Mouse (Mus musculus) hindbrain, embryonic 10.5 days (tissue): ENCODE measurements around the gene Ddx19b. TPM values are rescaled to one million over a fixed set of nuclear protein-coding genes. Genes with fewer than 3 reads are reported as not detected.
"Not testable (repeated sequence)": the region's sequence is repeated elsewhere in the genome, so short reads cannot be mapped to it uniquely, and the experiment has no call there.

Source experiments
- DNase-seq: peaks from one replicate; pipeline ENCODE4 v3.0.0-alpha.2; 2017; ENCODE audit warnings: low spot score
- H3K27ac ChIP-seq: fragments of 300-500 bp; sonication (generic); 2 replicates; pipeline ENCODE4 v1.5.1; 2016; ENCODE audit warnings: mild to moderate bottlenecking, moderate library complexity
- H3K27me3 ChIP-seq: fragments of 300-500 bp; sonication (generic); 2 replicates; pipeline ENCODE4 v1.6.1; 2016; ENCODE audit warnings: mild to moderate bottlenecking; ENCODE audit not compliant: poor library complexity, insufficient read depth, severe bottlenecking
- H3K36me3 ChIP-seq: fragments of 300-500 bp; sonication (generic); 2 replicates; pipeline ENCODE4 v1.6.1; 2016; ENCODE audit warnings: mild to moderate bottlenecking, moderate library complexity
- H3K4me1 ChIP-seq: fragments of 300-500 bp; sonication (generic); replicated peaks from 2 replicates; pipeline ENCODE4 v1.6.1; 2016; ENCODE audit warnings: mild to moderate bottlenecking
- H3K4me3 ChIP-seq: fragments of 300-500 bp; sonication (generic); 2 replicates; pipeline ENCODE4 v1.5.1; 2016; ENCODE audit warnings: mild to moderate bottlenecking, moderate library complexity
- H3K9me3 ChIP-seq: fragments of 300-500 bp; sonication (generic); 2 replicates; pipeline ENCODE4 v1.6.1; 2016; ENCODE audit warnings: mild to moderate bottlenecking, moderate library complexity
- WGBS: fragments of 180-500 bp; shearing (Covaris S2); methylation state at CpG from one replicate; pipeline ENCODE4 v1.1.7; 2016; 5-methylcytosine and 5-hydroxymethylcytosine counted together
- polyA plus RNA-seq: library from polyadenylated mRNA; unstranded; fragments of >200 nt; fragmentation: Nextera tagmentation; extraction: Ambion mirVana; gene quantifications from 2 replicates; pipeline ENCODE4 v1.2.1, GENCODE M21; 2016

Gene Ddx19b
- polyA plus RNA-seq, 1 experiment from 2014 or later: 8.0 TPM

DNA sequence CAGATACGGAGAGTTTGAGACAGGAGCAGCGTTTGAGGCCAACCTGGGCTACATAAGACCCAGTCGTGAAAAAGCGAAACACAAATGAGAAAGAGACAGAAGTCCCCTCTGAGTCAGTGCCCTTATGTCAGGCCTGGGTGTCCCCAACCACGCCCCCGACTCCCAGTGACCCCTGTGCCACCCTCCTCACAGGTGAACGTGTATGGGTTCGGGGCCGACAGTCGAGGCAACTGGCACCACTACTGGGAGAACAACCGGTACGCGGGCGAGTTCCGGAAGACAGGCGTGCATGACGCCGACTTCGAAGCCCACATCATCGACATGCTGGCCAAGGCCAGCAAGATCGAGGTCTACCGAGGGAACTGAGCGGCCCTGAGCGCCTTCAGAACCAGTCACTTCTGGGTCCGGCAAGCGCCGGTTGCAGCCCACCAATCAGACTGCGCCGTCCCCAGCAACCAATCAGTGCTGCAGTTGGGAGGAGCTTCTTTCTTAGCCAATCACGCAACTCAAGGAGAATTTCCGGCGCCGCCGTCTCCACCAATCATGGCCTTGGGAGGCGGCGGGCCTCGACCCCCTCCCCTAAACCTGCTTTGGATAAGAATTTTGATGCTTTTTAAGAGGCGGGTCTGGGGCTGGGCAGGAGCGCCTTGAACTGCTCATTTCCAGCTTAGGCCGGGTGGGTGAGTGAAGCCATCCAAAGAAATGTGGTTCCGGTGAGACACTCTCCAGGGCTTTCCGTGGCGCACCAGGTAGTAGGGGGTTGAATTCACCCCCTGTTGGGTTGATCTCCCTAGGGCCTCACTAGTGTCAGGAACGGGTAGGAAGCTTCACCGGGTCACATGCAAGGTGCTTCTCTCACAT, 61.4 kb downstream of the Ddx19b start:
- WGBS: 6% methylated on average over 45 of the region's 45 CpGs
- no peaks in the 10 kb centered on the region for H3K9me3 ChIP-seq
- H3K4me1 ChIP-seq: peaks cover 16% of the 10 kb centered on the region
- peak overlapping the region; percentile 67 for H3K4me3 ChIP-seq
- peak overlapping the region; percentile 87 for H3K27ac ChIP-seq
- peak; percentile 93 for DNase-seq
- H3K36me3 ChIP-seq: peaks cover 67% of the 10 kb centered on the region
- H3K27me3 ChIP-seq: no peaks in the 10 kb centered on the region

- no peak overlapping the region for H3K27ac ChIP-seq
- H3K4me1 ChIP-seq: peaks cover 16% of the 10 kb centered on the region
- 87% methylated on average over 9 of the region's 9 CpGs for WGBS
- no peak overlapping the region for H3K4me3 ChIP-seq
- H3K9me3 ChIP-seq: no peaks in the 10 kb centered on the region
- DNase-seq: no peak
- H3K27me3 ChIP-seq: no peaks in the 10 kb centered on the region
- peaks cover 64% of the 10 kb centered on the region for H3K36me3 ChIP-seq
These were observed 64.2 kb downstream of the Ddx19b start for GRCm38 (mm10) chr8:110967326-110967725.

DNA sequence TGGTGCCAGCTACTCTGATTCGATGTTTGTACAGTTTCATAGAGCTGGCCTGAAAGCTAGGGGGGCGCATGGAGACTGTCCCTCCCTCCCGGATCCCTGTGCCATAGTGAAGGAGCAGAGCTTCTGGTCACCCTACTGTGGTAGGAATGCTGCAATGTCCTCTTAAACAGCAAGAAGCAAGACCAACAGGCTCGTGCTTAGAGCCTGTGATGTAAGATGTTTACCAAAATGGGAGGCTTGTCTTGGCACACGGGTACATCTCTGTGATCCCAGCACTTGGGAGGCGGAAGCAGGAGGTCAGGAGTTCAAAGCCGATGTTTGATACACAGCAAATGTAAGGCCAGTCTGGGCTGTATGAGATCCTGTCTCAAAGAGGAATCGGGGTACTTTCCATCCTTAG, 65.0 kb downstream of the Ddx19b start:
- no peak overlapping the region for H3K27ac ChIP-seq
- H3K27me3 ChIP-seq: no peaks in the 10 kb centered on the region
- H3K4me3 ChIP-seq: no peak overlapping the region
- 92% methylated on average over 8 of the region's 8 CpGs for WGBS
- H3K9me3 ChIP-seq: no peaks in the 10 kb centered on the region
- DNase-seq: no peak
- H3K4me1 ChIP-seq: peaks cover 16% of the 10 kb centered on the region
- peaks cover 65% of the 10 kb centered on the region for H3K36me3 ChIP-seq

DNA sequence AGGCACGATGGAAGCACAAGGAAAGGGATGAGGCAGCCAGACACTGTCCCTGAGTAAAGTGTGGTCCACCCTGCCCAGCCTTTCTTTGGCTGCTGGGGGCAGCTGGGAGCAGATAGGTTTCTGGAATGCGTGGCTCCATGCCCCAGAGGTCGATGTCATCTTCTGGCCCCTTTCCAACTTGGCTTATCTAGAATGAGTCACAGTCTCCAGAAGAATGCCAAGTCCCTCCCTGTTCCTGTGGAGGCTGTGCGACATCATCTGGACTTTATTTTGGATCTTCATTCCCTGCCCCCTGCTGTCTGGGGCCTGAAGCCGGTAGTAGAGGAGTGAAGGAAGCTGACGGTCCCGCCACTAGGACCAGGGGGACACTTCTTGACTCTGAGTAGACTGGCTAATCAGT, 66.0 kb downstream of the Ddx19b start:
- Histone ChIP-seq H3K4me3 (no peak overlapping the region), H3K27me3 (no peaks in the 10 kb centered on the region), H3K4me1 (peaks cover 10% of the 10 kb centered on the region), H3K36me3 (peaks cover 63% of the 10 kb centered on the region), H3K9me3 (no peaks in the 10 kb centered on the region), H3K27ac (no peak overlapping the region)
- 68% methylated on average over 7 of the region's 7 CpGs for WGBS
- DNase-seq: no peak

DNA sequence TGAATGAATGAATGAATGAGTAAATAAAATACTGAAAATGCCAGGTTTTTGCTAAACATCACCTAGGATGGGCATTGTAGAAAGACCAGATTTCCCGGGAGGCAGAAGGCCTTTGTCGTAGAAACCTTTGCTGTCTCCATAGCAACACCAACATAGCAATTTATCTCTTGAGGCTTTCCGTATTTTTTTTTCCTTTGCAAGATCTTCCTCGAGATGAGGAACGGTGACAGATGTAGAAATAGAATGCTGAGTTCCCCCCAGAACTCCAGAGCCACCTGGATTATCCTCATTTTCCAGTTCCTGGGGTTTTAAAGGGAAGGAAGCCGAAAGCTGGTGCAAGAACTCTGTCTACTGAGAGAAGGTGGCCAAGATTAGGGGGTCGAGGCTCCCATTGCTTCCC, 66.9 kb downstream of the Ddx19b start:
- Histone ChIP-seq H3K27me3 (no peaks in the 10 kb centered on the region), H3K36me3 (peaks cover 72% of the 10 kb centered on the region), H3K4me3 (no peak overlapping the region), H3K9me3 (no peaks in the 10 kb centered on the region), H3K27ac (no peak overlapping the region), H3K4me1 (peaks cover under 1% of the 10 kb centered on the region; the same call in 1 of the 2 replicates)
- no peak for DNase-seq
- WGBS: 81% methylated on average over 7 of the region's 7 CpGs

- no peaks in the 10 kb centered on the region for H3K4me1 ChIP-seq
- no peak overlapping the region for H3K4me3 ChIP-seq
- no peaks in the 10 kb centered on the region for H3K9me3 ChIP-seq
- DNase-seq: no peak
- H3K36me3 ChIP-seq: peaks cover 82% of the 10 kb centered on the region
- WGBS: 92% methylated on average over 2 of the region's 2 CpGs
- H3K27ac ChIP-seq: no peak overlapping the region
- H3K27me3 ChIP-seq: no peaks in the 10 kb centered on the region
These were observed 68.5 kb downstream of the Ddx19b start for GRCm38 (mm10) chr8:110963051-110963450.

DNA sequence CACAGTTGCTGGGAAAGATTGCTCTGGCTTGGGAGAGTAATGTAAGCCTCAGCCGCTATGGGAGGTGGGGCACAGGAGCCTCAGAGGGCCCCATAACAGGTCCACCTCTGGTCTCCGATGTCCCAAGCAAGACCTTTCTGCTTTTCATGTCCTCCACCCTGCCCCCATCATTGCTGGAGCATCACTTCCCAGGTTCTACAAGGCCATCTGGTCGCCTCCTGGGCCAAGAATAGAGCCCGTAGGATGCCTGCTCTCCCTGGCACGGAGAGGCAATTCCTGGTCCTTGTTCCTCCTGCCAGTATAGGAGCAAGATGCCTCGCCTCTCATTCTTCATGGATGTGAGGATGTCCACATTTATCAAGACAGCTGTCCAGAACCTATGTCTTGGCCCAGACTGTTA, 71.6 kb downstream of the Ddx19b start:
- H3K9me3 ChIP-seq: no peaks in the 10 kb centered on the region
- DNase-seq: no peak
- peaks cover 4% of the 10 kb centered on the region for H3K4me1 ChIP-seq
- no peaks in the 10 kb centered on the region for H3K27me3 ChIP-seq
- 97% methylated on average over 6 of the region's 6 CpGs for WGBS
- no peak overlapping the region for H3K4me3 ChIP-seq
- peaks cover 71% of the 10 kb centered on the region for H3K36me3 ChIP-seq
- H3K27ac ChIP-seq: no peak overlapping the region

DNA sequence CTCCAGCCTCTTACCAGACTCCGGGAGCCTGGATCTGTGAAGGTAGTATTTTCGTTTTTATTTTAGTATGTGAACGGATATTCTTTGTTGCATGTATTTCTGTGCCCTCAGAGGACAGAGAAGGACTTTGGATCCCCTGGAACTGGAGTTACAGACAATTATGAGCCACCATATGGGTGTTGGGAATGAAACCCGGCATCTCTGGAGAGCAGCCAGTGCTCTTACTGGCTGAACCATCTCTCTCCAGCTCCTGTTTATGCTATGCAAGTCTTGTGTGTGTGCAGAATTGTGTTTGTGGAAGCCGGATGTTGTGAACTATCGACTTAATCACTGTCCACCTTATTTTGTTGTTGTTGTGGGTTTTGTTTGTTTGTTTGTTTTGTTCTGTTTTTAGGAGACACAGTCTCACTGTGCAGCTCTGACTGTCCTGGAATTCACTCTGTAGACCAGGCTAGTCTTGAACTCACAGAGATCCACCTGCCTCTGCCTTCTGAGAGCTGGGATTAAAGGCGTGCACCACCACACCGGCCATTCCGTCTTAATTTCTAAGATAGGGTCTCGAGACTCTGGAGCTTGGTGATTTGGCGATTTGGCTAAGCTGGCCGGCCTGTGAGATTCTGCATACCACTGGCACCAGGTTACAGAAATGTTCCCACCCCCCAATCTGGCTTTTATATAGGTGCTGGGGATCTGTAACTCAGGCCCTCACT, 72.3 kb downstream of the Ddx19b start:
- Histone ChIP-seq H3K4me3 (no peak overlapping the region), H3K4me1 (peaks cover 4% of the 10 kb centered on the region), H3K27me3 (no peaks in the 10 kb centered on the region), H3K27ac (no peak overlapping the region), H3K9me3 (no peaks in the 10 kb centered on the region), H3K36me3 (peaks cover 70% of the 10 kb centered on the region)
- DNase-seq: no peak
- 94% methylated on average over 12 of the region's 12 CpGs for WGBS

GRCm38 (mm10) chr8:110958553-110958952, 73.0 kb downstream of the Ddx19b start:
- not testable (repeated sequence) for H3K9me3 ChIP-seq, H3K4me1 ChIP-seq, H3K27ac ChIP-seq, DNase-seq, H3K4me3 ChIP-seq, H3K27me3 ChIP-seq
- 94% methylated on average over 7 of the region's 7 CpGs for WGBS
- peaks cover 70% of the 10 kb centered on the region for H3K36me3 ChIP-seq

DNA sequence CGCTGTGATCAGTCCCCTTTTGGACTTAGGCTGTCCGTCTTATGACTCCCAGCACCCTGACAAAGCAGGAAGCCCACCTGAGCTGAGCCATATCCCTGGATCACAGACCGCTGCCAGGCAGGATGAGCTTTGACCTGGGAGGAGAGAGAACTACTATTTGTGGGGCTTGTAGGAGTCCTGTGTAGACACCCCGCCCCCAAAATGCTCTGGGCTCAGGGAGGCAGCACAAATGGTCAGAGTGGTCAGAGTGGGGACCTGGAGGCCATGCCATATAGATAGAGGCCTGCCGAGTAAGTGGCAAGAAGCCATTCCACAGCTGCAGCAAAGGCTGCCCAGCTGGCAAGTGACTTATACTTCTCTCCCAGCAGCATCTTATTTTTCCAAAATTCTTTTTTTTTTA, 73.4 kb downstream of the Ddx19b start:
- Histone ChIP-seq H3K36me3 (peaks cover 71% of the 10 kb centered on the region), H3K27me3 (no peaks in the 10 kb centered on the region), H3K4me3 (no peak overlapping the region), H3K9me3 (no peaks in the 10 kb centered on the region), H3K4me1 (peaks cover 4% of the 10 kb centered on the region), H3K27ac (no peak overlapping the region)
- DNase-seq: no peak
- 94% methylated on average over 5 of the region's 5 CpGs for WGBS

GRCm38 (mm10) chr8:110957471-110957870, 74.1 kb downstream of the Ddx19b start:
- Histone ChIP-seq H3K9me3 (no peaks in the 10 kb centered on the region), H3K4me3 (no peak overlapping the region), H3K27ac (no peak overlapping the region), H3K27me3 (no peaks in the 10 kb centered on the region), H3K4me1 (peaks cover 4% of the 10 kb centered on the region), H3K36me3 (peaks cover 70% of the 10 kb centered on the region)
- 93% methylated on average over 19 of the region's 19 CpGs for WGBS
- no peak for DNase-seq

GRCm38 (mm10) chr8:110956619-110957450, 74.7 kb downstream of the Ddx19b start:
- H3K27me3 ChIP-seq: no peaks in the 10 kb centered on the region
- WGBS: 89% methylated on average over 15 of the region's 15 CpGs
- no peaks in the 10 kb centered on the region for H3K9me3 ChIP-seq
- peaks cover 4% of the 10 kb centered on the region for H3K4me1 ChIP-seq
- no peak overlapping the region for H3K4me3 ChIP-seq
- H3K36me3 ChIP-seq: peaks cover 69% of the 10 kb centered on the region
- no peak overlapping the region for H3K27ac ChIP-seq
- DNase-seq: no peak
